9 mouse cellular contexts compared by ENCODE assay signal in genomic region chr5:130450031-130450541, GRCm38 (mm10).
A peak's percentile ranks its signal among the peaks of the same experiment; 100 is the strongest.
DNase-seq lines count a peak whose midpoint lies in the region; ATAC-seq and TF ChIP-seq lines count a peak whose summit lies in the region.
"Had no signal": no experiment of that assay in that cellular context is flagged by ENCODE, and none has a peak within 500 bp of the region (broad histone marks: within the 10 kb centered on the region; RNA-seq: fewer than 3 reads in every experiment).

No protein-coding gene starts in this region.

- WGBS in embryonic facial prominence, embryonic 13.5 days: 6% methylated on average over 14 of the region's 14 CpGs
- 2% methylated on average over 14 of the region's 14 CpGs for WGBS in midbrain, postnatal 0 days
- 11% methylated on average over 14 of the region's 14 CpGs for WGBS in intestine, embryonic 16.5 days
- 7% methylated on average over 14 of the region's 14 CpGs for WGBS in lung, adult 2 months

- H3K4me2 ChIP-seq in embryonic facial prominence, embryonic 13.5 days: peak overlapping the region; percentile 96
- peak overlapping the region; percentile 90 for H3K4me2 ChIP-seq in midbrain, postnatal 0 days (ENCODE audit: low read depth, low read length, poor library complexity, severe bottlenecking)
- no peak overlapping the region for H3K4me2 ChIP-seq in intestine, embryonic 16.5 days (ENCODE audit: low read depth, low read length)

- peaks cover 67% of the 10 kb centered on the region for H3K27me3 ChIP-seq in embryonic facial prominence, embryonic 13.5 days
- H3K27me3 ChIP-seq in midbrain, postnatal 0 days (ENCODE audit: insufficient read depth, low read length): no peaks in the 10 kb centered on the region
- peaks cover 38% of the 10 kb centered on the region for H3K27me3 ChIP-seq in intestine, embryonic 16.5 days (replicated peaks; ENCODE audit: control insufficient read depth, insufficient read depth, low read length)

- H3K27ac ChIP-seq in embryonic facial prominence, embryonic 13.5 days: no peak overlapping the region
- H3K27ac ChIP-seq in midbrain, postnatal 0 days (ENCODE audit: low read depth, low read length): no peak overlapping the region
- H3K27ac ChIP-seq in intestine, embryonic 16.5 days (ENCODE audit: low read length): no peak overlapping the region
- H3K27ac ChIP-seq: liver, embryonic 14.5 days had no signal

- H3K36me3 ChIP-seq in embryonic facial prominence, embryonic 13.5 days: no peaks in the 10 kb centered on the region
- no peaks in the 10 kb centered on the region for H3K36me3 ChIP-seq in midbrain, postnatal 0 days (ENCODE audit: insufficient read depth, low read length)
- H3K36me3 ChIP-seq in intestine, embryonic 16.5 days (ENCODE audit: control insufficient read depth, insufficient read depth, low read length): no peaks in the 10 kb centered on the region

- peak; percentile 13 for DNase-seq in brain, embryonic 14.5 days (ENCODE audit: low read depth)
- DNase-seq in layer of hippocampus, adult 9-11 months: peak; percentile 40
- peak; percentile 40 for DNase-seq in midbrain, postnatal 0 days (ENCODE audit: low spot score)
- no peak for DNase-seq in lung, adult 2 months

- peaks cover 21% of the 10 kb centered on the region for H3K4me1 ChIP-seq in embryonic facial prominence, embryonic 13.5 days
- H3K4me1 ChIP-seq in midbrain, postnatal 0 days (ENCODE audit: insufficient read depth, low read length): no peaks in the 10 kb centered on the region
- no peaks in the 10 kb centered on the region; the same call in 1 of the 2 replicates for H3K4me1 ChIP-seq in intestine, embryonic 16.5 days (ENCODE audit: control insufficient read depth, insufficient read depth, low read length)
- H3K4me1 ChIP-seq in lung, adult 2 months (ENCODE audit: control insufficient read depth, insufficient read depth, low read length): no peaks in the 10 kb centered on the region

- no peak for ATAC-seq in embryonic facial prominence, embryonic 13.5 days (ENCODE audit: insufficient number of reproducible peaks, insufficient read depth, low FRiP score, low TSS enrichment, low read depth)
- ATAC-seq in midbrain, postnatal 0 days (ENCODE audit: low FRiP score): 0 out of 2 replicates have a peak, but pooled peaks have one; percentile 2
- no peak for ATAC-seq in intestine, embryonic 16.5 days
- ATAC-seq in erythroid progenitor cell, adult 5-6 weeks (replicated peaks; ENCODE audit: low FRiP score, poor library complexity, severe bottlenecking): no peak
- ATAC-seq in megakaryocyte-erythroid progenitor cell, adult 5-6 weeks (replicated peaks; ENCODE audit: low FRiP score, low TSS enrichment, poor library complexity, severe bottlenecking): no peak

- H3K4me3 ChIP-seq in embryonic facial prominence, embryonic 13.5 days: peak overlapping the region; percentile 53
- H3K4me3 ChIP-seq in midbrain, postnatal 0 days (ENCODE audit: low read depth, low read length): peak overlapping the region; percentile 76
- H3K4me3 ChIP-seq in intestine, embryonic 16.5 days (ENCODE audit: low read length): no peak overlapping the region
- H3K4me3 ChIP-seq in lung, adult 2 months (replicated peaks; ENCODE audit: extremely low read depth, low read depth, low read length): no peak overlapping the region

- H3K9me3 ChIP-seq in embryonic facial prominence, embryonic 13.5 days: no peaks in the 10 kb centered on the region
- no peaks in the 10 kb centered on the region for H3K9me3 ChIP-seq in midbrain, postnatal 0 days (ENCODE audit: low read length)
- H3K9me3 ChIP-seq in intestine, embryonic 16.5 days (ENCODE audit: control insufficient read depth, low read length): no peaks in the 10 kb centered on the region

- H3K9ac ChIP-seq in embryonic facial prominence, embryonic 13.5 days: peak overlapping the region; percentile 67
- peak overlapping the region; percentile 72 for H3K9ac ChIP-seq in midbrain, postnatal 0 days (replicated peaks; ENCODE audit: low read length, poor library complexity, severe bottlenecking)
- H3K9ac ChIP-seq in intestine, embryonic 16.5 days (ENCODE audit: low read depth, low read length): no peak overlapping the region
- H3K9ac ChIP-seq: liver, embryonic 14.5 days had no signal

- no peak for TF ChIP-seq CTCF in brain, embryonic 14.5 days (IDR thresholded peaks at IDR 0.05; ENCODE audit: borderline replicate concordance, extremely low read depth, insufficient read depth, insufficient read length)
- peak; percentile 61 for TF ChIP-seq CTCF in midbrain, postnatal 0 days (IDR thresholded peaks at IDR 0.05)
- TF ChIP-seq CTCF in lung, adult 2 months (IDR thresholded peaks at IDR 0.05; ENCODE audit: insufficient read depth, low read length): no peak

- TF ChIP-seq POLR2A in brain, embryonic 14.5 days (IDR thresholded peaks at IDR 0.05; ENCODE audit: borderline replicate concordance, extremely low read depth, insufficient read depth, insufficient read length, poor library complexity, severe bottlenecking): no peak
- no peak for TF ChIP-seq POLR2A in lung, adult 2 months (IDR thresholded peaks at IDR 0.05; ENCODE audit: borderline replicate concordance, extremely low read depth, low read depth, low read length)

Comparison
In these comparisons a context has a peak if more than half of its experiments do, and no peak if none do; other contexts are left out.
1. H3K4me3 ChIP-seq: peak in embryonic facial prominence, embryonic 13.5 days (single experiment) and midbrain, postnatal 0 days (single experiment); none in intestine, embryonic 16.5 days (single experiment) and lung, adult 2 months (single experiment).